Mouse (Mus musculus): ENCODE measurements around the gene 9930104L06Rik. TPM values are rescaled to one million over a fixed set of nuclear protein-coding genes. Genes with fewer than 3 reads are reported as not detected.

The 9930104L06Rik gene
- polyA plus RNA-seq, 1 experiment from 2014 or later: 16.2 TPM

GRCm38 (mm10) chr4:124964912-124965599 lies 28.2 kb downstream of the 9930104L06Rik start:
- Histone ChIP-seq H3K36me3 (no peaks in the 10 kb centered on the region), H3K27me3 (no peaks in the 10 kb centered on the region), H3K4me1 (no peaks in the 10 kb centered on the region), H3K9ac (replicated peaks) (no peak overlapping the region), H3K4me3 (no peak overlapping the region), H3K9me3 (no peaks in the 10 kb centered on the region), H3K27ac (replicated peaks) (no peak overlapping the region), H3K4me2 (replicated peaks) (no peak overlapping the region)
- 5% methylated on average over 8 of the region's 8 CpGs for WGBS
- ATAC-seq (replicated peaks): no peak

DNA sequence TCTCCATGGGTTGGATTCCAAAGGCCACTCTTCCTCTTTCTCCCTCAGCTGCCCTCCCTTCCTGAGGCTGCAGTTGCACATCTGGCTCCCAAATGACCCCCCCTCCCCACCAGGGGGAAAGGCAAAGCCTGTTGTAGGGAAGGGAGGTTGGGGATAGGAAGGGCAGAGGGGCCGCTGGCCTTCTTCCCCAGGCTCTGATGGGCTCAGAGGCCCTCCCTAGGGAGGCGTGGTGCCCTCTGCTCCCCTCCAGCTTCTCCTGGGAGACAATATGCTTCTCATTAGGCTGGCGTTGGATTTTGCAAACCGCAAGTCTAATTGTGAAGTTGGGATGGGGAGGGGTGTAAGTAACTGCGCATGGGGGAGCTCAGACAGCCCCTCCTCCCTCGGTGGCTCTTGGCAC lies 31.9 kb downstream of the 9930104L06Rik start:
- H3K36me3 ChIP-seq: no peaks in the 10 kb centered on the region
- no peak overlapping the region for H3K27ac ChIP-seq (replicated peaks)
- no peaks in the 10 kb centered on the region for H3K9me3 ChIP-seq
- H3K9ac ChIP-seq (replicated peaks): no peak overlapping the region
- no peak overlapping the region for H3K4me2 ChIP-seq (replicated peaks)
- no peaks in the 10 kb centered on the region for H3K4me1 ChIP-seq
- no peak for ATAC-seq (replicated peaks)
- H3K4me3 ChIP-seq: no peak overlapping the region
- 14% methylated on average over 6 of the region's 6 CpGs for WGBS
- no peaks in the 10 kb centered on the region for H3K27me3 ChIP-seq

- no peak overlapping the region for H3K27ac ChIP-seq (replicated peaks)
- WGBS: 76% methylated on average over 7 of the region's 7 CpGs
- no peaks in the 10 kb centered on the region for H3K9me3 ChIP-seq
- H3K4me1 ChIP-seq: no peaks in the 10 kb centered on the region
- H3K9ac ChIP-seq (replicated peaks): no peak overlapping the region
- H3K27me3 ChIP-seq: no peaks in the 10 kb centered on the region
- H3K36me3 ChIP-seq: no peaks in the 10 kb centered on the region
- ATAC-seq (replicated peaks): no peak
- no peak overlapping the region for H3K4me2 ChIP-seq (replicated peaks)
- no peak overlapping the region for H3K4me3 ChIP-seq
Measured at GRCm38 (mm10) chr4:124969219-124969848, 32.5 kb downstream of the 9930104L06Rik start.

- ATAC-seq (replicated peaks): no peak
- Histone ChIP-seq H3K27ac (replicated peaks) (no peak overlapping the region), H3K9ac (replicated peaks) (no peak overlapping the region), H3K9me3 (no peaks in the 10 kb centered on the region), H3K4me3 (no peak overlapping the region), H3K36me3 (no peaks in the 10 kb centered on the region), H3K27me3 (no peaks in the 10 kb centered on the region), H3K4me2 (replicated peaks) (no peak overlapping the region), H3K4me1 (no peaks in the 10 kb centered on the region)
- 74% methylated on average over 11 of the region's 11 CpGs for WGBS
Measured at GRCm38 (mm10) chr4:124970194-124970593, 33.3 kb downstream of the 9930104L06Rik start.

GRCm38 (mm10) chr4:124970677-124971076 lies 33.8 kb downstream of the 9930104L06Rik start:
- no peak overlapping the region for H3K27ac ChIP-seq (replicated peaks)
- H3K4me3 ChIP-seq: no peak overlapping the region
- ATAC-seq (replicated peaks): no peak
- H3K4me1 ChIP-seq: no peaks in the 10 kb centered on the region
- no peak overlapping the region for H3K9ac ChIP-seq (replicated peaks)
- H3K36me3 ChIP-seq: no peaks in the 10 kb centered on the region
- no peak overlapping the region for H3K4me2 ChIP-seq (replicated peaks)
- WGBS: 31% methylated on average over 5 of the region's 5 CpGs
- no peaks in the 10 kb centered on the region for H3K9me3 ChIP-seq
- no peaks in the 10 kb centered on the region for H3K27me3 ChIP-seq

DNA sequence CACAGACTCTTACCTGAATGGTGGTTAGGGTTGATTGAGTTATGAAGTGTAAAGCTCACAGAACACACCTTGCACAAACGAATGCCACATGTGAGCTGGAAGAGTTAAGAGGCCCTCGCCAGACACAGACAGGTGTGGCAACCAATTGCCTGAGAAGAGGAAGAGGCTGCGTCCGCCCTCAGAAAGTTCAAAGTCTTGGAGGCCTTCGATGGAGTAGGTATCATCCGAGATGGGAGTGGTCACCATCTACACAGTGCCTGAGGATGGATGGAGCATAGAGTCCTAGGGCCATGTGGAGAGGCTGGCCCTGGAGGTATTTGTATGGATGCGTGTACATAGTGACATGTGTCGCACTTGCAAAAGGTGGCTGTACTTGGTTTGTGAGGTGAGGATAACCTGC lies 34.2 kb downstream of the 9930104L06Rik start:
- Histone ChIP-seq H3K9me3 (no peaks in the 10 kb centered on the region), H3K9ac (replicated peaks) (no peak overlapping the region), H3K4me2 (replicated peaks) (no peak overlapping the region), H3K27me3 (no peaks in the 10 kb centered on the region), H3K4me3 (no peak overlapping the region), H3K4me1 (no peaks in the 10 kb centered on the region), H3K36me3 (no peaks in the 10 kb centered on the region), H3K27ac (replicated peaks) (no peak overlapping the region)
- ATAC-seq (replicated peaks): no peak
- WGBS: 87% methylated on average over 8 of the region's 8 CpGs

DNA sequence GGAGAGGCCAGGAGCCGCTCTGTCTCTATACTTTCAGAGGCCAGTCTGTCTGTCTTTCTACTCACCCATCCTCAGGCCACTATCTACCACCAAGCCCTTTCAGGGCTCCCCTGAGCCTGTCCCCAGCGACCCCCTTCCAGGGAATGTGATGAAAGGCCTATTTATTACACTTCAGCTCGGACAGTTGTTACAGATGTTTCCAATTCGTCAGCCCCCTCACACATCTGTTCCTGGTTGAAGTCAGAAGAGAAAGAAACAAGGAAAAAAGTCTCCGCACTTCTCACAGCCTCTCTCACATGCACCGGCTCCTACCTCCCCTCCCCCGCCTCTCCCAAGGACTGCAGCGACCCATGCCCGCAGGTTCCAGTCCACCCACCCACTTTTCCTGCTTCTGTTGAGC lies 35.5 kb downstream of the 9930104L06Rik start:
- no peak for ATAC-seq (replicated peaks)
- H3K9ac ChIP-seq (replicated peaks): no peak overlapping the region
- H3K4me2 ChIP-seq (replicated peaks): no peak overlapping the region
- H3K27me3 ChIP-seq: no peaks in the 10 kb centered on the region
- H3K27ac ChIP-seq (replicated peaks): no peak overlapping the region
- 68% methylated on average over 9 of the region's 9 CpGs for WGBS
- no peaks in the 10 kb centered on the region for H3K36me3 ChIP-seq
- no peak overlapping the region for H3K4me3 ChIP-seq
- no peaks in the 10 kb centered on the region for H3K9me3 ChIP-seq
- no peaks in the 10 kb centered on the region for H3K4me1 ChIP-seq

- Histone ChIP-seq H3K9ac (replicated peaks) (no peak overlapping the region), H3K4me2 (replicated peaks) (no peak overlapping the region), H3K36me3 (no peaks in the 10 kb centered on the region), H3K4me1 (no peaks in the 10 kb centered on the region), H3K4me3 (no peak overlapping the region), H3K9me3 (no peaks in the 10 kb centered on the region), H3K27me3 (no peaks in the 10 kb centered on the region), H3K27ac (replicated peaks) (no peak overlapping the region)
- no peak for ATAC-seq (replicated peaks)
- 75% methylated on average over 2 of the region's 2 CpGs for WGBS
Measured at GRCm38 (mm10) chr4:124973296-124973695, 36.4 kb downstream of the 9930104L06Rik start.

DNA sequence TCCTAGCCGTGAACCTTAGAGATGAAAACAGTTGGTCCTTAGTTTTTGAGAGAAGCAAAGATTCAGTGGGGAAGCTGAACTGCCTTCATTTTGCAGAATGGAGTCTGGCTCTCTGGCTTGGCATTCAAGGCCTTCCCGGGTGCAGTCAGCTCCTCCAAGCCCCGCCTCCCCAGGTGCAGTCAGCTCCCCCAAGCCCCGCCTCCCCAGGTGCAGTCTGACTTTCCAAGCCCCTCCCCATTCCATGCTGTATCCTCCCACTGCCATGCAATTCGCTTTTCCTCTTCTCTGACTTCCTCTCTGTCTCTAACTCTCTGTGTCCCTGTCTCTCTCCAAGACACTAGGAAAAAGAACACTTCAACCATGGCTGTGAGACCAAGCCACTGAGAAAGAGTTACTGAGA lies 41.4 kb downstream of the 9930104L06Rik start:
- no peak overlapping the region for H3K4me2 ChIP-seq (replicated peaks)
- H3K9me3 ChIP-seq: no peaks in the 10 kb centered on the region
- no peak overlapping the region for H3K9ac ChIP-seq (replicated peaks)
- H3K4me1 ChIP-seq: no peaks in the 10 kb centered on the region
- no peak for ATAC-seq (replicated peaks)
- H3K27ac ChIP-seq (replicated peaks): no peak overlapping the region
- H3K4me3 ChIP-seq: no peak overlapping the region
- 35% methylated on average over 5 of the region's 5 CpGs for WGBS
- no peaks in the 10 kb centered on the region; the same call in 1 of the 2 replicates for H3K27me3 ChIP-seq
- H3K36me3 ChIP-seq: no peaks in the 10 kb centered on the region

DNA sequence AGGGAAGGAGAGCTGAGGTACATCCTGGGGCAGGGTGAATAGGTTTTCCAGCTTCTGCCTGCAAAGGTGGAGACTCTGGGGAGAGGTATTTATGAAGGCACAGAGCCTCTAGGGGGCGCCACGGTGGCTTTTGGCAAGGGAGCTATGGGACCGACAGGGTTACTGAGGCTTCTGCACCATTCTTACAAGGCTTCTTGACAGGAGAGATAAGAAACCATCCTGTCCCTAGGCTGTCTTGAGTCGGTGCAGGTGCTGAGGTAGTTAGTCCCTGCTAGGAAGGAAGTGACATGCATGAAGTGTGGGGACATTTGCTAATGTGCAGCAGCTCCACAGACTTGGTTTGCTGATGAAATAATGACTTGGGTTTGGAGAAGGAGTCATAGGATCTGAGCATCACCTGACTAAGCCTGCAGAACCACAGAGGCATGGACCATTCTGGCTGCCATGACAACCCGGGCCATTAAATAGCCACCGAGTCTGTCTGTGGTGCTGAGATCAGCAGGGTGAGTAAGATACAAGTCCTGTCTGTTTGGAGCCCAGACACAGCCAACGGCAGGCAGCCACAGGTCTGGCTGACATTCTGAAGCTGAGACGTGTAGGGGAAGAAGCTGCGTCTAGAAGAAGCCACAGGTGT lies 47.2 kb downstream of the 9930104L06Rik start:
- ATAC-seq (replicated peaks): no peak
- 16% methylated on average over 9 of the region's 9 CpGs for WGBS

GRCm38 (mm10) chr4:124984871-124985670 lies 48.2 kb downstream of the 9930104L06Rik start:
- Histone ChIP-seq H3K36me3 (no peaks in the 10 kb centered on the region), H3K27ac (replicated peaks) (no peak overlapping the region), H3K4me3 (no peak overlapping the region), H3K9me3 (no peaks in the 10 kb centered on the region), H3K4me1 (peaks cover 19% of the 10 kb centered on the region), H3K27me3 (peaks cover 59% of the 10 kb centered on the region), H3K9ac (replicated peaks) (no peak overlapping the region), H3K4me2 (replicated peaks) (no peak overlapping the region)
- no peak for ATAC-seq (replicated peaks)
- WGBS: 10% methylated on average over 18 of the region's 18 CpGs

More for the DNA sequence above, 47.2 kb downstream of the 9930104L06Rik start:
- peaks cover 17% of the 10 kb centered on the region for H3K4me1 ChIP-seq
- H3K4me3 ChIP-seq: no peak overlapping the region
- H3K9ac ChIP-seq (replicated peaks): no peak overlapping the region
- no peak overlapping the region for H3K4me2 ChIP-seq (replicated peaks)
- H3K36me3 ChIP-seq: no peaks in the 10 kb centered on the region
- H3K27me3 ChIP-seq: peaks cover 51% of the 10 kb centered on the region
- no peak overlapping the region for H3K27ac ChIP-seq (replicated peaks)
- H3K9me3 ChIP-seq: no peaks in the 10 kb centered on the region
